In genomic region chr13:94295922-94296321, GRCm38 (mm10) we compare ENCODE assay signal across 28 mouse cellular contexts. TPM values are rescaled to one million over a fixed set of nuclear protein-coding genes. Genes with fewer than 3 reads are reported as not detected.
A peak's percentile ranks its signal among the peaks of the same experiment; 100 is the strongest.
DNase-seq lines count a peak whose midpoint lies in the region; ATAC-seq and TF ChIP-seq lines count a peak whose summit lies in the region.
"Had no signal": no experiment of that assay in that cellular context is flagged by ENCODE, and none has a peak within 500 bp of the region (broad histone marks: within the 10 kb centered on the region; RNA-seq: fewer than 3 reads in every experiment).

No protein-coding gene starts in this region.

- no peak for ATAC-seq in lung, postnatal 0 days
- peak; percentile 74 for ATAC-seq in common myeloid progenitor, adult 5-6 weeks (replicated peaks; ENCODE audit: low read depth, poor library complexity, severe bottlenecking)
- ATAC-seq in neutrophil, adult 5-6 weeks (ENCODE audit: extremely low read depth, insufficient number of reproducible peaks, low FRiP score, poor library complexity, severe bottlenecking), result peak; percentile 46; the same call in 1 of the 2 replicates
- ATAC-seq in midbrain, postnatal 0 days (ENCODE audit: low FRiP score), result no peak
- ATAC-seq: forebrain, embryonic 16.5 days; intestine, embryonic 15.5 days; midbrain, embryonic 15.5 days had no signal

- no peak overlapping the region for H3K4me2 ChIP-seq in lung, postnatal 0 days (replicated peaks; ENCODE audit: low read depth, low read length)
- H3K4me2 ChIP-seq in midbrain, postnatal 0 days (ENCODE audit: low read depth, low read length, poor library complexity, severe bottlenecking), result no peak overlapping the region
- H3K4me2 ChIP-seq: heart, embryonic 15.5 days; hindbrain, embryonic 15.5 days; intestine, embryonic 15.5 days; limb, embryonic 12.5 days; lung, embryonic 15.5 days; midbrain, embryonic 15.5 days; neural tube, embryonic 15.5 days had no signal

- H3K36me3 ChIP-seq in lung, postnatal 0 days (ENCODE audit: insufficient read depth, low read length), result no peaks in the 10 kb centered on the region
- no peaks in the 10 kb centered on the region for H3K36me3 ChIP-seq in midbrain, postnatal 0 days (ENCODE audit: insufficient read depth, low read length)
- H3K36me3 ChIP-seq: forebrain, embryonic 10.5 days; heart, embryonic 15.5 days; hindbrain, embryonic 15.5 days; intestine, embryonic 15.5 days; limb, embryonic 12.5 days; lung, embryonic 15.5 days; midbrain, embryonic 15.5 days; neural tube, embryonic 15.5 days had no signal

- no peak overlapping the region for H3K27ac ChIP-seq in lung, postnatal 0 days (ENCODE audit: low read length)
- peak overlapping the region; percentile 96 for H3K27ac ChIP-seq in bone marrow macrophage, adult 2 months (ENCODE audit: insufficient read depth, low read depth, low read length)
- no peak overlapping the region for H3K27ac ChIP-seq in midbrain, postnatal 0 days (ENCODE audit: low read depth, low read length)
- H3K27ac ChIP-seq in cerebellum, adult 2 months (ENCODE audit: insufficient read depth, low read length), result no peak overlapping the region
- H3K27ac ChIP-seq: forebrain, embryonic 10.5 days; heart, adult 2 months; heart, embryonic 15.5 days; hindbrain, embryonic 15.5 days; intestine, embryonic 15.5 days; layer of hippocampus, adult 2 months; limb, embryonic 12.5 days; liver, embryonic 14.5 days; lung, embryonic 15.5 days; midbrain, embryonic 15.5 days; neural tube, embryonic 15.5 days had no signal

- H3K4me1 ChIP-seq in lung, postnatal 0 days (ENCODE audit: insufficient read depth, low read depth, low read length), result no peaks in the 10 kb centered on the region
- peaks cover 43% of the 10 kb centered on the region for H3K4me1 ChIP-seq in bone marrow macrophage, adult 2 months (ENCODE audit: control insufficient read depth, insufficient read depth, low read length)
- H3K4me1 ChIP-seq in midbrain, postnatal 0 days (ENCODE audit: insufficient read depth, low read length), result no peaks in the 10 kb centered on the region
- H3K4me1 ChIP-seq in cerebellum, adult 2 months (ENCODE audit: control insufficient read depth, insufficient read depth, low read length), result no peaks in the 10 kb centered on the region
- H3K4me1 ChIP-seq: forebrain, embryonic 10.5 days; heart, embryonic 15.5 days; hindbrain, embryonic 15.5 days; intestine, embryonic 15.5 days; limb, embryonic 12.5 days; lung, embryonic 15.5 days; midbrain, embryonic 15.5 days; neural tube, embryonic 15.5 days had no signal

- no peaks in the 10 kb centered on the region for H3K27me3 ChIP-seq in lung, postnatal 0 days (replicated peaks; ENCODE audit: insufficient read depth, low read length)
- no peaks in the 10 kb centered on the region for H3K27me3 ChIP-seq in midbrain, postnatal 0 days (ENCODE audit: insufficient read depth, low read length)
- H3K27me3 ChIP-seq in cerebellum, adult 2 months (ENCODE audit: control insufficient read depth, insufficient read depth, low read length), result no peaks in the 10 kb centered on the region
- H3K27me3 ChIP-seq: heart, embryonic 15.5 days; hindbrain, embryonic 15.5 days; intestine, embryonic 15.5 days; limb, embryonic 12.5 days; lung, embryonic 15.5 days; midbrain, embryonic 15.5 days; neural tube, embryonic 15.5 days had no signal

- TF ChIP-seq POLR2A in bone marrow macrophage, adult 2 months (IDR thresholded peaks at IDR 0.05; ENCODE audit: borderline replicate concordance, low read depth, low read length), result no peak
- TF ChIP-seq POLR2A in cerebellum, adult 2 months (IDR thresholded peaks at IDR 0.05; ENCODE audit: borderline replicate concordance, insufficient read depth, low read length), result no peak

- H3K9me3 ChIP-seq in lung, postnatal 0 days (ENCODE audit: low read length), result no peaks in the 10 kb centered on the region
- no peaks in the 10 kb centered on the region for H3K9me3 ChIP-seq in midbrain, postnatal 0 days (ENCODE audit: low read length)
- H3K9me3 ChIP-seq: forebrain, embryonic 10.5 days; heart, embryonic 15.5 days; hindbrain, embryonic 15.5 days; intestine, embryonic 15.5 days; limb, embryonic 12.5 days; lung, embryonic 15.5 days; midbrain, embryonic 15.5 days; neural tube, embryonic 15.5 days had no signal

- no peak for TF ChIP-seq EP300 in lung, postnatal 0 days (IDR thresholded peaks at IDR 0.05)

- no peak for TF ChIP-seq CTCF in lung, postnatal 0 days (IDR thresholded peaks at IDR 0.05)
- no peak for TF ChIP-seq CTCF in bone marrow macrophage, adult 2 months (IDR thresholded peaks at IDR 0.05; ENCODE audit: low read depth, low read length)
- no peak for TF ChIP-seq CTCF in midbrain, postnatal 0 days (IDR thresholded peaks at IDR 0.05)
- TF ChIP-seq CTCF in cerebellum, adult 2 months (IDR thresholded peaks at IDR 0.05; ENCODE audit: borderline replicate concordance, insufficient read depth, low read depth, low read length), result no peak

- H3K4me3 ChIP-seq in lung, postnatal 0 days (ENCODE audit: low read depth, low read length), result no peak overlapping the region
- peak overlapping the region; percentile 37 for H3K4me3 ChIP-seq in bone marrow macrophage, adult 2 months (ENCODE audit: insufficient read depth, low read length)
- no peak overlapping the region for H3K4me3 ChIP-seq in midbrain, postnatal 0 days (ENCODE audit: low read depth, low read length)
- H3K4me3 ChIP-seq in cerebellum, adult 2 months (replicated peaks; ENCODE audit: insufficient read depth, low read depth, low read length), result no peak overlapping the region
- H3K4me3 ChIP-seq: forebrain, embryonic 10.5 days; heart, adult 2 months; heart, embryonic 15.5 days; hindbrain, embryonic 15.5 days; intestine, embryonic 15.5 days; layer of hippocampus, adult 2 months; limb, embryonic 12.5 days; lung, embryonic 15.5 days; midbrain, embryonic 15.5 days; neural tube, embryonic 15.5 days had no signal

- no peak overlapping the region for H3K9ac ChIP-seq in lung, postnatal 0 days (replicated peaks; ENCODE audit: low read depth)
- H3K9ac ChIP-seq in midbrain, postnatal 0 days (replicated peaks; ENCODE audit: low read length, poor library complexity, severe bottlenecking), result no peak overlapping the region
- H3K9ac ChIP-seq: heart, embryonic 15.5 days; hindbrain, embryonic 15.5 days; intestine, embryonic 15.5 days; limb, embryonic 12.5 days; liver, embryonic 14.5 days; lung, embryonic 15.5 days; midbrain, embryonic 15.5 days; neural tube, embryonic 15.5 days had no signal

- 75% methylated on average over 8 of the region's 8 CpGs for WGBS in lung, postnatal 0 days
- WGBS in midbrain, postnatal 0 days, result 84% methylated on average over 8 of the region's 8 CpGs
- 83% methylated on average over 8 of the region's 8 CpGs for WGBS in cerebellum, adult 2 months

- DNase-seq in lung, postnatal 0 days (ENCODE audit: low spot score), result peak; percentile 28
- DNase-seq in lung, postnatal 25 days (ENCODE audit: low spot score), result no peak
- no peak for DNase-seq in midbrain, postnatal 0 days (ENCODE audit: low spot score)
- DNase-seq in cerebellum, adult 2 months, result no peak
- DNase-seq: adrenal gland, postnatal 14 days; cerebellum, adult 11 months; cerebellum, postnatal 10 days; gastrocnemius, postnatal 14 days; heart, postnatal 36 days; kidney, adult 8-10 months; kidney, postnatal 10 days; thymus, adult 18-20 months; thymus, postnatal 4 days had no signal

RNA-seq across cellular contexts. Expression of gene Scamp1, which starts 10.3 kb away (rescaled TPM):
- polyA plus RNA-seq in lung, postnatal 0 days (2015; fragmentation: Nextera tagmentation; extraction: Ambion mirVana), result 26.9 and 32.9 TPM in 2 replicates
- 25.9 and 28.0 TPM in 2 replicates for polyA plus RNA-seq in bone marrow macrophage, adult 2 months (2012; ENCODE audit: insufficient read depth, insufficient read length, missing spikeins)
- total RNA-seq in common myeloid progenitor, adult 5-6 weeks (2017), result 8.9 and 12.9 TPM in 2 replicates
- 3.6 and 4.4 TPM in 2 replicates for total RNA-seq in neutrophil, adult 5-6 weeks (2017)
- total RNA-seq in midbrain, postnatal 0 days (2014; rRNA removed), result 124 and 162 TPM in 2 replicates
- 161 and 166 TPM in 2 replicates for polyA plus RNA-seq in midbrain, postnatal 0 days (2015; fragmentation: Nextera tagmentation; extraction: Ambion mirVana)
- 97.6 and 101 TPM in 2 replicates for polyA plus RNA-seq in cerebellum, adult 2 months (2012; rRNA removed)

Comparison
In these comparisons a context has a peak if more than half of its experiments do, and no peak if none do; other contexts are left out.
1. ATAC-seq: peak in common myeloid progenitor, adult 5-6 weeks (single experiment) and neutrophil, adult 5-6 weeks (single experiment); none in lung, postnatal 0 days (single experiment) and midbrain, postnatal 0 days (single experiment).